Mouse (Mus musculus): Measurements from ENCODE around the gene Dcxr.

The Dcxr gene

DNA sequence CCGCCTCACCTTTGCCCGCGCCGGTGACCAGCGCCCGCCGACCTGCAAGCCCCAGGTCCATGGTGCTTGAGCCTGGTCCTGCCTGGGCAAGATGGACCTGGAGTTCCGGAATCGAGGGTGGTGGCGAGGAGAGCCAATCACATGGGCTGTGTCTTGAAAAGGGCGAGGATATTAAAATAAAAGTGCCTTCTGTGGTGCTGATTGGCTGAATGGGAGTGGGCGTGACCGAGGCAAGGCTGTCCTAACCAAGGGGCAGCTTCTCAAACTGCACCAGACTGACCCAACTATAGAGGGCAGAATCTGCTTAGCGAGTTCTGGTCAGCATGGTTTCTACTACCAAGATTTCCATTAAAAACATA, at the start of gene Dcxr:
Gene Dcxr (minus strand): TSS at position 113 of the 359 bp plus-strand sequence.
- DNase-seq, result peak; percentile 100

DNA sequence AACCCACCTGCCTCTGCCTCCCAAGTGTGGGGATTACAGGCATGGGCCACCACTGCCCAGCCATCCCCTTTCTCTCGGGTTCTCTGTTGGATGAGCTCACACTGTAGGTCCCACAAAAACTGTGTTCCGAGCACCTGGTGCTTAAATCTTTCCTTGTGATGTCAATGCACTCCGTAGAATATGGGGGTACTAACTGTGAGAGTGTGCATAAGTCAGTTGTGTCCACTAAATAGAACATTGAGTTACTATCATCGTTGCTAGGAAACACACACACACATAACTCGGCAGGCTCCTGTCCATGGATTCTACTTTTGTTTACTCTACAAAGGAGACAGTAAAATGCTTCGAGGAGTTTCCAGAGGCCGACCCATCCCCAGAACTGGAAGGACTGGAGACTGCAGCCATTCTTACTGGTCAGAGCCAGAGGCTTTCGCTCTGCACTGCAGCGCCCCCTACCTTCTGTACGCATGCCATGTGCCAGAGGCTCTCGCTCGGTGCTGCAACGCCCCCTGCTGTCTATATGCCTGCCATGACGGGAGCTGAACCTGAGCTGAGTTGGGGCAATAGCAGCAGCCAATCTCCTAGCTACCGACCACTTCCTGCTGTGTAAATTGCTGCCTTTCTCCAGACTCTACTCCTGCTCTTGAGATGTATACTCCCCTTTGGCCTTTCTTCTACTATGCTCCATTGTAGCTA, 48.8 kb upstream of the Dcxr start:
- DNase-seq, result peak; percentile 97

DNA sequence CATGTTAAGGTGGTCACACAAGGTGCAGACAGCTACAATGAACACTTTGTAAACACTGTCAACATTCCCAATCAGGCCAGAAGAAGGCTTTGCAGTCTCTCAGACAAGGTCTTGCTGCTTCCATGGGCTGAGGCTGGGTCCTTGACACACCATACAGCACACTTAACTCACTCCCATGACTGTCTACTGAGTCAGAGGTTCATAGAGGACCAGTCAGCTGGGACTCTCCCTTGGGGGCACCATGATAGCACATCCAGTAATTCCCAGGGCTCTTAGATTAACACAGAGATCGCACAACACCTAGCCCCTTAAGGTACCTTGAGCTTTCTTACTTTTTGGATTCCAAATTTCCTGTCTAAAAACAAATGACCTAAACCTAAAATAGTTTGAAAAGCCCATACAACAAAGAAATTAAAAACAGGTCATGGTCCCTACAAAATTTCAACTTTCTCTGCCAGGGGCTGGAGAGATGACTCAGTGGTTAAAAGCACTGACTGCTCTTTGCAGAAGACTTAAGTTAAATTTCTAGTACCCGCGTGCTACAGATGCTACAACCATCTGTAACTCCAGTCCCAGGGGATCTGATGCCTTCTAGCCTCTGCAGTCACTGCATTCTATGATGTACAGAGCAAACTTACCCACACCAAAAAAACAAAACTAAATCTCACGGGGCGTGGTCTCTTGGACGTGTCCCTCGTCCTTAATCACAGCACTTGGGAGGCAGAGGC, 46.5 kb upstream of the Dcxr start:
- DNase-seq, result peak; percentile 69

DNA sequence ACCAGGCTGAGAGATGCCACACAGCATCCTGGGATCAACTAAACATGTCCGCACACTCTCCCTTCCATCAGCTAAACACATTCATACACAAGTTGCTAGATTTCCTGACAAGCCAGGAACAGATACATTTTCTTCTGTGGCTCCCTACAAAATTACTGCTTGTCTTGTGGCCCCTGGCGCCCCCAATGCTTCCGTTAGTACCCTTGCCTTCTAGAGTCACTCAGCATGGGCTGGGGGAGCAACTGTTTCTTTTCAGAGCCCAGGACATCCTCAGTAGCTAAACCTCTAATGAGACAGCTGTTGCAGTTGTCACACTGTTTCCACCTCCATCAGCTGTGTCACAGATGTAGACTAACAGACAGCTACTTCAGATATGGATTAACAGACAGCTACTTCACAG, 45.7 kb upstream of the Dcxr start:
- DNase-seq, result no peak

DNA sequence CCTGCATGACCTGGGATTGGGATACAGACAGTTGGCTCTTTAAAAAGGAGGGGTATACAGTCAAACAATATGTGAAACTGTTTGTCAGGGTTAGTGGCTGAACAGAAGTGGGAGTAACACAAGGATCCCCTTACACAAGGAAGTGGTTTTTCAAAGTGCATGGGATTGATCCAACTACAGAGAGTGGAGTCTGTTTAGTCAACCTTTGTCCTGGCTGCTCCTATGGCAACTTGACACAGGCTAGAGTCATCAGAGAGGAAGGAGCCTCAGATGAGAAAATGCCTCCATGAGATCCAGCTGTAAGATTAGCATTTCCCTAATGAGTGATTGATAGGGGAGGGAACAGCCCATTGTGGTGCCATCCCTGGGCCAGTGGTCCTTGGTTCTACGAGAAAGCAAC, 41.1 kb upstream of the Dcxr start:
- peak; percentile 74 for DNase-seq

DNA sequence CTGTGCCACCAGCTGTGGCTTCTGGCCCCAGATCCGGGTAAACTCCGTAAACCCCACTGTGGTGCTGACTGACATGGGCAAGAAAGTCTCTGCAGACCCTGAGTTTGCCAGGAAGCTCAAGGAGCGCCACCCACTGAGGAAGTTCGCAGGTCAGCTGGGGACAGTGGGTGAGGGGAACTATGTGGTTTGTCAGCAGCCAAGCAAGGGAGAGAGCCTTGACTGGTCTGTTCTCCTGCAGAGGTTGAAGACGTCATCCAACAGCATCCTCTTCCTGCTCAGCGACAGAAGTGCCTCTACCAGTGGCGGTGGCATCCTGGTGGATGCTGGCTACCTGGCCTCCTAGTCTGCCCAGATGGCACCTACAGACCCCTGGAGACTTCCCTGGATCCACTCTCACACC, 39.9 kb upstream of the Dcxr start:
- DNase-seq, result peak; percentile 72

DNA sequence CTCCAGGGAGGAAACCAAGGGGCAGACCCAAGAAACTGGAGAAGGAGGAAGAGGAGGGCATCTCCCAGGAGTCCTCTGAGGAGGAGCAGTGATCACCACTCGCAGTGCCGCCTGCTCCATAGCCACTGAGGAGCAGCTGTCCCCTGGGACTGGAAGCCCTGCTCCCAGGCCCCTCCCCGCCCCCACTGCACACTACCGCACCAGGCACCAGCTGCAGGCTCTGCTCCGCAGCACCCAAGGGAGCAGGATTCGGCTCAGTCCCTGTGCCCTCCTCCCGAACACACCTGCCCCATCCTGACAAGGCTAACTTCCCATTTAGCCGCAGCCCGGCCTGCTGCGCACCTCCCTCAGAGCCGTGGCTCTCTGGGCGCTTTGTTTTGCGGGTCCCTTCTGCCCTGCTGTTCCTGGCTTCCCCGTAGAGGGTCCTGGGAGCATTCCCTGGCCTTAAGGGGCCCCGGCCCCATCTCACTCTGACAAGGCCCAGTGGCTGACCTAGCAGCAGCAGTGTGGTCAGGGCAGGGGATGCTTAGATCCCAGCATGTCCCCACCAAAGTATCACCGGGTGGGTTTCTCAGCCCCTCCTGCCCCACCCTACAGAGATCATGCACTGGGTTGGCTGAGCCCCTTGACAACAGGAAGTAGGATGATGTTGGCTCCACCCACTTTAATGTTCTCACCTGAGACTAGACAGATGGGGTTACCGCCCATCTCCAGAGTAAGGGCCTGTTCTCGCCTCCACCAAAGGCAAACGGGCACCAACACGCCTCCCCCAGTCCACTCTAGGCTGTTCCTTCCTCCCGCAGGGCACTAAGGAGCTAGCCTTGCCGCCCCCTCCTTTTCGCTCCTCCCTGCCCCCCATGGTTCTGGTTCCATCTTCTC, 36.3 kb upstream of the Dcxr start:
- peak; percentile 81 for DNase-seq

DNA sequence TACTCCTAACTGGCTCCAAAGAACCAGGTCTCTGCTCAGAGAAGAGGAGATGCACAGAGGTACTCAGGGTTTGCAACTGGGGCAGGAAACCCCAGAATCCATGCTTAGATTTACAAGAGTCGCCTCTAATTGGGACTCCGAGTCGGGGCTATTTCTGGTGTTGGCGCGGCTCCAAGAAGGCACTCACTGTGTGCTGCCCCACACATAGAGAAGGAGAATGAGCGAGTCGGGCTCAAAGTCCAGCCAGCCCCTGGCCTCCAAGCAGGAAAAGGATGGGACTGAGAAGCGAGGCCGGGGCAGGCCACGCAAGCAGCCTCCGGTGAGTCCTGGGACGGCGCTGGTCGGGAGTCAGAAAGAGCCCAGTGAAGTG, 35.6 kb upstream of the Dcxr start, which contains the start of gene Hmga1b:
Gene Hmga1b (plus strand): TSS at position 123 of the 370 bp plus-strand sequence.
- peak; percentile 83 for DNase-seq

DNA sequence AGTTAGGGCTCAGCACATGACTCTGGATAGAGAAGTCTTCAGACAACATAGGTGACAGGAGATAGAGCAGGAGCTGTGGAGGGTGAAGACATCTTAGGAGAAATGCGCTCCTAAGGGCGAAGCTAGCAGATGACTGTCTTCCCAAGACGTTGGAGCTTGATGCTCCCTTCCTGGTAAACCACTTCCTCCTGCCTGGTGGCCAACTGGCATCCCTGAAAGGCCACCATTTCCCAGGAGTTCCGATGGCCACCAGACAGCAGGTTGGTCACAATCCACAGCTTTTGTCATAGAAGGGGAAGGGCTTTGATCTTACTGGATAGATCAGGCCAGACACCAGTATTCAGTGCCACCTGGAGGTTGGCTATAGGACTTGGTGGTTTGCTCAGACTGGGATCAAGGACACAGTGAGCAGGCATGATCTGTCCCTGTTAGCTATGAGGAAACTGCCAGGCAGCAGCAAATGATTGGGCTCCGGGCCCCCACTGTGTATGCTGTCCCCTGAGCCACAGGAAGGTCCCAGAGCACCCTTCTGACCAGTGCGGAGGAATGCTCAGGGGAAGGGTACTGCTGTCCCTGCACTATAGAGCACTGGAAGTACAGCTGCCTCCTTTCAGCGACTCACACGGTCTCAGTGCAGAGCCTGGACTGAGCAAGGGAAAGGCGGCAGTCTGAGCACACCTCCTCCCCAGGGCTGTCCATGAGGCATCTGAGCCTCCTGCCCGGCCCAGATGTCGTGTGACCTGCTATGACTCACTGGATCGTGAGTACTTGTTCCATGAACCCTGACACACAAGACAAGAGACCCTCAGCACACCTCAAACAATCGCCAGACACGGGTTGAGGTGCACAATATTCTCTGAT, 35.0 kb upstream of the Dcxr start:
- peak; percentile 66 for DNase-seq

DNA sequence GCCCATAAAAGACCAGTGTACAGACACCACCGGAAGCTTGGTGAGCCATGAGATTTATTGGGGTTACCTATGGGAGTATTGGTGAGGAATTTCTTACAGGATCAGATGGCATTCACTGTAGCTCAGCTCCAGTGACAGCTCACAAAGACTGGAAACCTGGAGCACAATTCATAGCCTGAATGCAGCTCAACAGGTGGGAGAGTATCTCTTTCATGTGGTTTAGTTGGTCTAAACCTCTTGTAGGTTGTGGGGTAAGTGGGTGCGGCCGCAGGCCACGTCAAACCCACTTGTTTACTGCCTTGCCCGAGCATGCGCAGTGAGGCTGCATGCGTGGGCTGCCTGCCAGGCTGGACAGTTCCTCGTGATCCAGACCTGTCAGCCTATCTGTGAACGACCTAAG, 33.2 kb upstream of the Dcxr start:
- DNase-seq, result no peak

DNA sequence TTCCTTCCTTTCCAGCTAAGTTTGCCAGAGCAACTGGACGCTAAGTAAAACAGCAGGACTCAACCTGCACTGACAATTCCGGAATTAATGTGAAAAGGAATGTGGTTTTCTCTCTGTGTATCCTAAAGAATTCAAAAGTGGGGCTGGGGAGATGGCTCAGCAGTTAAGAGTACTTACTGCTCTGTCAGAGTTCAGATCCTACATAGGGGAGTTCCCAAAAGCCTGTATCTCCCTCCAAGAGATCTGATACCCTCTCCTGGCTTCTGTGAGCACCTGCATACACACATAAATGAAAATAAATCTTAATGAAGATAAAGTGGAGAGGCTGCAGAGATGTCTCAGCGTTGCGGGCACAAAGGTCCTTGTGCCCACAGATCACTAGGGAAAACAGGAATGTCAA, 24.5 kb upstream of the Dcxr start:
- peak; percentile 65 for DNase-seq

DNA sequence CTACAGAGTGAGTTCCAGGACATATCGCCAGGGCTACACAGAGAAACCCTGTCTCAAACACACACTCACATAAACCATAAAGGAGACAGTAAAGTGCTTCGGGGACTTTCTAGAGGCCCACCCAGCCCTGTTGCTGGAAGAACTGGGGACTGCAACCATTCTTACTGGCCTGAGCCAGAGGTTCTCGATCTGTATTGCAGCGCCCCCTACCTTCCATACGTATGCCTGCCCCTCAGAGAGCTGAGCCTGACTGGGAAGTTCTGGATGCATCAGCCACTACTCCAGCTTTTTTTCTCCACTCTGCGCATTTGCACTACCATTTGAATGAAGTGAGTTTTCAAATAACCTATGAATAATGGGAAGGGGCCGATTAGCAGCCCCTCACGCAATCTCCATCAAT, 22.3 kb upstream of the Dcxr start:
- peak; percentile 94 for DNase-seq

DNA sequence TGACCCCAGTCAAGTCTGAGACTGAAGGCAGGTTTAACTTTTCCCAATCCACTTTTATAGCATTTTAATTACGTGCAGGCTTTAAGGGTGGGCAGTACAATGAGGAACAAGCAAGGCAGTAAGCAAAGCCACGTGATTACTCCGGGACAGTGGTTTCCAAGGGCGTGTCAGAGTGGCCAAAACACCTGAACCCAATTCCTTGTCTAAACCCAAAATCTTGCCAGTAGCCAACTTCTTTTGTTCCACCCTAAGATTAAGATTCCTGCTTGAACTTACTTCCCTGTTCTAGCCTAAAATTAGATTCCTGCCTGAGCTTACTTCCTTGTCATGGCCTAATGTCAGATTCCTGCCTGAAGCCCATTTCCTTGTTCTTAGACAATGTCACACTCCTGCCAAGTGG, 20.9 kb upstream of the Dcxr start:
- peak; percentile 95 for DNase-seq

DNA sequence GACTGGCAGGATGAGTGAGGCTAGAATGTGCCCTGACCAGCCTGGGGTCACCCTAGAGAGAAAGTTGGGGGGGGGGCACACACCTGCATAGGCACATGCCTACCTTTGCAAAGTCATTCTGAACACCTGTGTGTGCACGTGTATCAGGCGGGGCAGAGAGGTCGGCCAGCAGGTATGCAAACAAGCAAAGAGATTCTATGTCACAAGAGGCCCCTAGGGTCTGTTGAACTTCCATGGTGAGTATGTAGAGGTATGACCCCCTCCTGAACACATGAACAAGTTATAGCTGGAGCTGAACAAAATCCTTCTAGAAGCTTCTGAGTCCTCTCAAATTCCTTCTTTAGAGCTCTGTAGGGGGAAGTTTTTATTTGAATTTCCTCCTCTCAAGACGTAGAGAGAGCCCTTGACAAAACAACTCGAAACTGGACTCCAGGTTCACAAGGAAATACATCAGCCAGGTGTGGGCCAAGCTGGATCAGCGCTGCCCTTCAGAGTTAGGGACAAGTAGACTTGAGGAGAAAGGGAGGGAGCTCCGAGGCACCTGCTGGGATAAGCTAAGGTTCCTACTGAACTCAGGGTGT, 17.1 kb upstream of the Dcxr start:
- DNase-seq, result peak; percentile 76

DNA sequence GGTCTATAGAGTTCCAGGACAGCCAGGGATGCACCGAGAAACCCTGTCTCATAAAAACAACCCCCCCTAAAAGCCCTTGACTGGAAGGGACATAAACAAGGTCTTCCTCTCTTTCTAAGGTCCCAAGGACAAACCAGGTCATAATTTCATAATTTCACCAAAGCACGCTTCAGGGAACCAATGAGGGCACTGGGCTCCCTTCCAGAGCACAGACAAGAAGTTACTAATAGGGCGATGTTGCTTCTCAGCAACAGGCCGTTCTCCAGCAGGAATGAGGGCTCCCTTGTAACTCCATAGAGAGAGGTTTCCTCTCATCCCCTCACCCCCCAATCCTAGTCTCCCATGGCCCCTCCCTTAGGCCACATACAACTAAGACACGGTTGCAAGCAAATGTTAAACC, 13.9 kb upstream of the Dcxr start:
- no peak for DNase-seq

DNA sequence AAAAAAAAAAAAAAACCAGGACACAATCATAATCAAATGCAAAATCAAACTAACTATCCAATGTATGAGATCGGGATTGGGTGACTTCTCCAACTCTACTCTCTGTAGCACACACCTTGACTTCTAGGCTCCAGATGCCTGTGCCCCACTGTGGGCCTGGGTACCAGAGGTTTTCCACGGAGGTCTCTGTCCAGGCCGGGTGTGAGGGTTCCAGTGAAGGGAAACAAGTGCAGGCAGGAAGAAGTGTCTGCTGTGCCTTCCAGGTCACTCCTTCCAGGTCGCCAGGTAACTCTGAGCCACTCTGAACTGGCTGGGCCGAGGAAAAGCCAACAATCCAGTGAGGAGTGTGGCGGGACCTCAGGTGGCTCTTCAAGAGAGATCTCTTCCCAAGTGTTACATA, 9.3 kb upstream of the Dcxr start:
- peak; percentile 78 for DNase-seq

DNA sequence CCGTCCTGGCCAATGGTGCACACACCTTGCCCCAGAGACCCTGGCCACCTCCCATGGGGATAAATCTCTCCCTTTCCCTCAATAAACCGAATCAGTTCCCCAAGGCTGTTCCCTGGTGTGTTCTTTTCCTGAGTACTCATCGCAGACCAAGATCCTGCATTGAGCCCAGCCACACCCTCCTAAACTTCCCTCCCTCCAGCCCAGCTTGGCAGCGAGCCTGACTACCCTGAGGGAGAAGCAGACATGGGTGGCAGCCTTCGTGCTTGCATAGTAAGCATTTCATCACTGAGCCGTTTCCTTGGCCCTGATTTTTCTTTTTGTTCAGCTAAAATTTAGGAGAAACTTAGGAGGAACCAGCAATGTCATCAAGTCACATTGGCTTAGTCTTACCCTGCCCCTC, 6.4 kb upstream of the Dcxr start:
- peak; percentile 98 for DNase-seq

DNA sequence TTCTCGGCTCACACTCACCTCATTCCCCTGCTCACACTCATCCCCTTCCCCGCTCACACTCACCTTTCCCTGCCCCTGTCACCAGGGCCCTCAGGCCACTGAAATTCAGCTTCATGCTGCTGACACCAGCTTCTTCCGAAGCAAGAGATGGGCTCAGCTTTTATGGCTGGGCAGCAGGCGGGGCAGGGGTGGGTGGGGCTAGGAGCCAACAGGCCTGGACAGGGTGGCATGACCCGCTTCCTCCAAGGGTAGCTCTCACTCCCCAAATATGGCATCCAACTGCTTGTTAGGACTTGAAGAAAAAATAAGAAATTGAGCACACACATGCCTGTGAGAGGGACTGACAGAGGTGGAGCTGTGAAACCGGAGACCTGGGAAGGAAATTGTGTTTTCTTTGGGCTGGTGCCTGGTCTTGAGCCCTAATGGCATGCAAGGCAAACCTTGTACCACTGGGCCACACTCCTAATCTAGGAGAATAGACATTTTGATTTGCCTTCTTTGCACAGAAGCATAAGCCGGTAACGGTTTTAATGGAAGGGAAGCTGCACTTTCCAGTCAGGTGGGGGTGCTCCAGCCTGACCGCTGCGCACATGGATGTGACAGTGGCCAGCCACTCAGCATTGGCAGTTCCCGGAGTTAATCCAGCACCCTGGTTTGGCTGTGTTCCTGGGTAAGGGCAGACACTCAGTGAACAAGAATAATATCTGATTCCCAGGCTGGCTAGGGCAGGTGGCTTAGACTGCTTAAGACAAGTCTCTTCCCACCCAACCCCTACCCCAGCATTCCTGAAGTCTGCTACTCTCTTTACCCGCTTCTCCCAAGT, 5.0 kb upstream of the Dcxr start, which contains the start of gene Cbr2:
Gene Cbr2 (minus strand): TSS at position 257 of the 823 bp plus-strand sequence.
- DNase-seq, result peak; percentile 96

DNA sequence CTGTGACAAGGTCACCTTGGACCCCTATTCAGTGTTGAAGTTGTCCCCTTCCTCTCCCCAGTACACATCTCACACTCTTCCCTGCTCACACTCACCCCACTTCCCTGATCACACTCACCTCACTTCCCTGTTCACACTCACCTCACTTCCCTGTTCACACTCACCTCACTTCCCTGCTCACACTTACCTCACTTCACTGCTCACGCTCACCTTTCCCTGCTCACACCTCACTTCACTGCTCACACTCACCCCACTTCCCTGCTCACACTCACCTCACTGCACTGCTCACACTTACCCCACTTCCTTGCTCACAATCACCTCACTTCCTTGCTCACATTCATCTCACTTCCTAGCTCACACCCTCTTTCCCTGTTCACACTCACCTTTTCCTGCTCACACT, 4.3 kb upstream of the Dcxr start:
- DNase-seq, result peak; percentile 88

DNA sequence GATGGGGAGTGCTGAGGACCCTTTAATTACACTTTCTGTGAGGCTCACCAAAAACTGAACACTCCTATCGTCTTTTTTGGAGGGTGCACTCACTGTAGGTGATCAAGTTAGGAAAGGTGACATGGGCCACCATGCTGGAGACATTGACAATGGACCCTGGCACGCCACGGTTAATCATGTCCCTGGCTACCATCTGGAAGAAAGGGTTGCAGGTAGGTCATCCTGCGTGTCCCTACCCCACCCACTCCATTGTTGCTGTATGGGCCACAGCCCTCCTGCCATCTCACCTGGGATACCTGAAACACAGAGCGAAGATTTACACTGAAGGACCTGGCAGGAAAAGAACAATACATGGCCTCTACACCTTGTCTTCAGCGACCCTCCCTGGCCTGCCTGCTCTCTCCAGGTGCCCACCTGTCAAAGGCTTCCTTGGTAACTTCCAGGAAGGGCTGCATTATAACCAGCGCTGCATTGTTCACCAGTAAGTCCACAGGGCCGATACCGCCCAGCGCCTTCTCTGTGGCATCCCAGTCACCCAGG, 3.3 kb upstream of the Dcxr start:
- DNase-seq, result peak; percentile 91
